Mouse (Mus musculus): ENCODE data around the gene Gm525. TPM values are rescaled to one million over a fixed set of nuclear protein-coding genes. Genes with fewer than 3 reads are reported as not detected.
"Not testable (repeated sequence)": the region's sequence is repeated elsewhere in the genome, so short reads cannot be mapped to it uniquely, and the experiment has no call there.

Gm525 gene
- polyA plus RNA-seq, 1 experiment from 2014 or later: 0.32 TPM

DNA sequence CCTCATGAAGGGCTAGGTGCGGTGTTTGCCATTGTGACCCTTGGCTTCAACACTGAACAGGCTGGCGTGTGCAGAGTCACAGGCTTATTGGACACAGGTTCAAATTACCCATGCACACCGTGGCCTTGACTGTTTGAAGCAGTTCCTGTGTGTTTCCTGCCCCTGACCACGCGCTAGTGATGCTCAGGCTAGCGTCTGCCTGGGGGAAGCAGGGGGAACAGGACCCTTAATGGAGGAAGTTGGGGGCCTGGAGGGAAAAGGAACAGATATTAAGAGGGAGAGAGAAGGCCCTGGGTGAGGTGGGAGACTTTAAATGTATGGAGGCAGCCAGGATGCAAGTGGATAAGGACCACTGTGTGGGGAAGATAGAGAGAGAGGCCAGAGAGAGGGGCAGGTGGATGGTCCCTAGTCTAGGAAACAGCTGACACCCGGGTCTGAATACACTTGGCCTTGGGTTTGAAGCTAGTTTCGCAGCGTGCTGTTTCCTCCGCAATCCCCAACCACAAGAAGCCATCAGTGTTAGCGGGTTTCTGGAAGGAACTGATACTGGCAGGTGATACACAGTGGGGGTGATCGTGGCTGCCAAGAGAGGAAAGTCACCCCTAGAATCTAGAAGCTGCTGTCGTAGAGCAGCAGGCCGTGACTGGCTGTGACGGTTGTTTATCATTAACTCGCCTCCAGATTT lies 5.5 kb downstream of the Gm525 start:
- H3K4me1 ChIP-seq: no peaks in the 10 kb centered on the region
- H3K9ac ChIP-seq: no peak overlapping the region
- 81% methylated on average over 16 of the region's 16 CpGs for WGBS
- H3K27ac ChIP-seq: no peak overlapping the region
- H3K4me2 ChIP-seq (replicated peaks): no peak overlapping the region
- H3K4me3 ChIP-seq: no peak overlapping the region
- no peak for ATAC-seq (ENCODE audit: insufficient number of reproducible peaks, insufficient read depth, low FRiP score, low TSS enrichment)
- H3K36me3 ChIP-seq: no peaks in the 10 kb centered on the region
- H3K9me3 ChIP-seq: no peaks in the 10 kb centered on the region
- H3K27me3 ChIP-seq: no peaks in the 10 kb centered on the region

DNA sequence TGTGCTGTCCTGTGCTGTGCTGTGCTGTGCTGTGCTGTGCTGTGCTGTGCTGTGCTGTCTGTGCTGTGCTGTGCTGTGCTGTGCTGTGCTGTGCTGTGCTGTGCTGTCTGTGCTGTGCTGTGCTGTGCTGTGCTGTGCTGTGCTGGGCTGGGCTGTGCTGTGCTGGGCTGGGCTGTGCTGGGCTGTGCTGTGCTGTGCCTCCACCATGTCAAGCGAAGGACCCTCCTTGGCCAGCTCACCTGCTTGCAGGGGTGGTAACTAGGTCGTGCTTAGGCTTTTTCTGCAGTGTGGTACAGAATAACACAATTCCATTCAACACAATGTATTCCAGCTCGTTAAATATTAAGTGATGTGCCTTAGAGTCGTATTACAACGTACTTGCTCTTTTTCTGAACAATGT lies 8.3 kb downstream of the Gm525 start:
- WGBS: 62% methylated on average over 5 of the region's 5 CpGs
- not testable (repeated sequence) for H3K9me3 ChIP-seq, H3K27me3 ChIP-seq

GRCm38 (mm10) chr11:89082691-89083090 lies 9.1 kb downstream of the Gm525 start:
- H3K4me3 ChIP-seq; H3K9ac ChIP-seq; H3K9me3 ChIP-seq; ATAC-seq (ENCODE audit: insufficient number of reproducible peaks, insufficient read depth, low FRiP score, low TSS enrichment); H3K27me3 ChIP-seq; H3K4me2 ChIP-seq (replicated peaks); H3K4me1 ChIP-seq; H3K36me3 ChIP-seq; H3K27ac ChIP-seq: not testable (repeated sequence)
- WGBS: 90% methylated on average over 3 of the region's 3 CpGs

More for the DNA sequence above, 8.3 kb downstream of the Gm525 start:
- not testable (repeated sequence) for ATAC-seq (ENCODE audit: insufficient number of reproducible peaks, insufficient read depth, low FRiP score, low TSS enrichment); H3K4me1 ChIP-seq; H3K4me3 ChIP-seq; H3K9ac ChIP-seq; H3K27ac ChIP-seq; H3K4me2 ChIP-seq (replicated peaks); H3K36me3 ChIP-seq

- no peak overlapping the region for H3K4me3 ChIP-seq
- no peaks in the 10 kb centered on the region for H3K9me3 ChIP-seq
- H3K36me3 ChIP-seq: no peaks in the 10 kb centered on the region
- H3K27ac ChIP-seq: no peak overlapping the region
- H3K9ac ChIP-seq: no peak overlapping the region
- ATAC-seq (ENCODE audit: insufficient number of reproducible peaks, insufficient read depth, low FRiP score, low TSS enrichment): no peak
- WGBS: 42% methylated on average over 7 of the region's 7 CpGs
- no peak overlapping the region for H3K4me2 ChIP-seq (replicated peaks)
- H3K27me3 ChIP-seq: no peaks in the 10 kb centered on the region
- H3K4me1 ChIP-seq: no peaks in the 10 kb centered on the region
These were observed 11.0 kb downstream of the Gm525 start for GRCm38 (mm10) chr11:89084601-89085000.

DNA sequence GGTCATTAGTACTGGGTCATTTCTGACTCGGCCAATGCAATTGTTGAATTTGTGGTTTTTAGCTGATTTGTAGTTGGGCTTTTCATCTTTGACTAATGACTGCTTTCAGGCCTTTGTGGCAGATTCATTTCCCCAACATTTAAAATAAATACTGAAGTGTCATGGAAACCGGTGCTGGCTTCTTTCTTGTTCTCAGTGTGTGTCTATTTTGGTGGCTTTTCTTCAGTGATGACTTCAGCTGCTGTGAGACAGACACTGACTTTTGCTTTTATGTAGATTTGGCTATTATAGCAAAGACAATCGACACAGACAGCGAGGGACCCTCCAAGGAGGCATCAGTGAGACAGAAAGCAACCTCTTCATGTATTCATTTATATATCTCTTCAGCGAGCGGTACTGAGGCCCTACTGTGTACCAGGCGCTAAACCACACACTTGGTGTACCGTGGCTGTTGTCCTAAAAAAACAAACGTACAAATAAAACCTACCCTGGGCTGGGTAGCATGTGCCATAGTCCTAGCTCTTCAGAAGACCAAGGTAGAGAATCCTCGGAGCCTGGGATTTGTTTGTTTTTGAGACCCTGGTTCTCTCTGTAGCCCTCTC lies 12.7 kb downstream of the Gm525 start:
- H3K4me1 ChIP-seq: no peaks in the 10 kb centered on the region
- H3K27ac ChIP-seq: no peak overlapping the region
- H3K27me3 ChIP-seq: no peaks in the 10 kb centered on the region
- ATAC-seq (ENCODE audit: insufficient number of reproducible peaks, insufficient read depth, low FRiP score, low TSS enrichment): no peak
- H3K4me2 ChIP-seq (replicated peaks): no peak overlapping the region
- no peak overlapping the region for H3K4me3 ChIP-seq
- 83% methylated on average over 10 of the region's 10 CpGs for WGBS
- H3K36me3 ChIP-seq: no peaks in the 10 kb centered on the region
- no peak overlapping the region for H3K9ac ChIP-seq
- H3K9me3 ChIP-seq: no peaks in the 10 kb centered on the region

DNA sequence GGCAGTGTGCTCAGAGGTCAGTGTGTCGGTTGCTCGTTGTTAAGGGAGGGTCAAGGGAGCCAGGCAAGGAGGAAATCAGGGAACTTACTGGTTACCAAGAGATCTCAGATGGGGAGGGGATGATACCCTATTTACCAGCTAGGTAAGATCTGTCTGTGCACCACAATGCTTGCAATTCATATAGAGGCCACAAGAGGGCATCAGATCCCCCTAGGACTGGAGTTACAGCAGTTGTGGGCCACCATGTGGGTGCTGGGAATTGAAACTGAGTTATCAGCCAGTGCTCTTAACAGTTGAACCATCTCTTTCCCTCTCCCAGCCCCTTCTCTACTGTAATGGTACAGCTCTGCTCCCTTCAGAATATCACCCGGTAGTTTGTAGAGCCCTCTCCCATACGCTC lies 15.1 kb downstream of the Gm525 start:
- no peaks in the 10 kb centered on the region for H3K4me1 ChIP-seq
- no peak overlapping the region for H3K4me2 ChIP-seq (replicated peaks)
- no peaks in the 10 kb centered on the region for H3K36me3 ChIP-seq
- no peaks in the 10 kb centered on the region for H3K9me3 ChIP-seq
- no peak overlapping the region for H3K27ac ChIP-seq
- no peak overlapping the region for H3K9ac ChIP-seq
- 92% methylated on average over 4 of the region's 4 CpGs for WGBS
- H3K27me3 ChIP-seq: no peaks in the 10 kb centered on the region
- ATAC-seq (ENCODE audit: insufficient number of reproducible peaks, insufficient read depth, low FRiP score, low TSS enrichment): no peak
- no peak overlapping the region for H3K4me3 ChIP-seq

DNA sequence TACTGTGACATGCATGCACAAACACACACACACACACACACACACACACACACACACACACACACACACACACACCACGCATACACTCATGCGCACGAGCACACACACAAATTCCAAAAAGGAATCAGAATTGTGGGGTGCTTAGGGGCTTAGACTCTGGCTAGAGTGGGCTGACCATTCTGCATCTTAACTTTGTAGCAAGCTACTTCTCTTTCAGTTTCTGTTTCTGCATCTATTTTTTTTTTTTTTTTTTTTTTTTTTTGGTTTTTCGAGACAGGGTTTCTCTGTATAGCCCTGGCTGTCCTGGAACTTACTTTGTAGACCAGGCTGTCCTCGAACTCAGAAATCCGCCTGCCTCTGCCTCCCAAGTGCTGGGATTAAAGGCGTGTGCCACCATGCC lies 16.7 kb downstream of the Gm525 start:
- not testable (repeated sequence) for ATAC-seq (ENCODE audit: insufficient number of reproducible peaks, insufficient read depth, low FRiP score, low TSS enrichment)

DNA sequence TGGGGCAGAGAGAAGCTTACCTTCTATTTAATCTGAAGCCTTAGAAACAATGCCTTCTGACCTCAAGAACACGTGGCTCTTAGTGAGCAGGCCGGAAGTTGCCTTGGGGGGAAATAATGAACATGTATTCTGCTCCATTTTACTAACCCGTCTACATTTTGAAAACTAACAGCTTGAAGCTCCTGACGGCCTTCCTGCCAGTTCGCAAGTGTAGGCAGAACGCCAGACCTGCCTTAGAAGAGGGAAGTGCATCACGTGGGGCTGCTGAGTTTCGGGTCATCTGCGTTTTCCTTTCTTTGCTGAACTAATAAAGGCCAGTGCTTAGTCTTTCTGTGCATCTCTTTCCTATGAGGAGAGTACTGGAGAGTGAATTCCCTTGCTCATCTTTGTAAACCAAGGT lies 19.1 kb downstream of the Gm525 start:
- Histone ChIP-seq H3K4me1 (no peaks in the 10 kb centered on the region), H3K27ac (no peak overlapping the region), H3K9me3 (no peaks in the 10 kb centered on the region), H3K27me3 (no peaks in the 10 kb centered on the region), H3K36me3 (no peaks in the 10 kb centered on the region), H3K4me3 (no peak overlapping the region), H3K4me2 (replicated peaks) (no peak overlapping the region), H3K9ac (no peak overlapping the region)
- 77% methylated on average over 9 of the region's 9 CpGs for WGBS
- ATAC-seq (ENCODE audit: insufficient number of reproducible peaks, insufficient read depth, low FRiP score, low TSS enrichment): no peak

More for the DNA sequence above, 16.7 kb downstream of the Gm525 start:
- not testable (repeated sequence) for H3K9me3 ChIP-seq; H3K4me1 ChIP-seq; H3K27ac ChIP-seq; H3K36me3 ChIP-seq; H3K4me2 ChIP-seq (replicated peaks); H3K9ac ChIP-seq; H3K4me3 ChIP-seq; H3K27me3 ChIP-seq
- WGBS: 92% methylated on average over 6 of the region's 7 CpGs

DNA sequence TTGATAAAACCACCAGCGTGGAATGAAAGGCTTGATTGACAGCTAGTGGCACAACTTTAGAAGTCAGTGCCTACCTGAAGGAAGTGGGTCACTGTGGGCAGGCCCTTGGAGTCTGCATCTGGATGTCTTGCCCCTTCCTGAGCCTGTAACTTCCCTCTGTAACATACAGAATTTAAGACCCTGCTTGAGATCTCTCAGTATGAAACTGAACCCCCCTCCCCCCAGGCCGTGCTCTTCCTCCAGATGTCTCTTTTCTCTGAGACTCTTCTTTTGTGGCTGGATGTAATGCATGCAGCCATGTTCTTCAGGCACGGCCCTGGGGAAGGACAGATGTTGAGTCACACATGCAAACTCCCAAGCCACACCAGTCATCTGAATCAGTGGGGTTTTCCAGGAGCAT lies 21.7 kb downstream of the Gm525 start:
- Histone ChIP-seq H3K9ac (no peak overlapping the region), H3K4me3 (no peak overlapping the region), H3K27me3 (no peaks in the 10 kb centered on the region), H3K36me3 (no peaks in the 10 kb centered on the region), H3K4me1 (0 out of 2 replicates have a peak, but pooled peaks cover under 1% of the 10 kb centered on the region), H3K4me2 (replicated peaks) (no peak overlapping the region), H3K9me3 (no peaks in the 10 kb centered on the region), H3K27ac (no peak overlapping the region)
- WGBS: 65% methylated on average over 3 of the region's 3 CpGs
- no peak for ATAC-seq (ENCODE audit: insufficient number of reproducible peaks, insufficient read depth, low FRiP score, low TSS enrichment)

DNA sequence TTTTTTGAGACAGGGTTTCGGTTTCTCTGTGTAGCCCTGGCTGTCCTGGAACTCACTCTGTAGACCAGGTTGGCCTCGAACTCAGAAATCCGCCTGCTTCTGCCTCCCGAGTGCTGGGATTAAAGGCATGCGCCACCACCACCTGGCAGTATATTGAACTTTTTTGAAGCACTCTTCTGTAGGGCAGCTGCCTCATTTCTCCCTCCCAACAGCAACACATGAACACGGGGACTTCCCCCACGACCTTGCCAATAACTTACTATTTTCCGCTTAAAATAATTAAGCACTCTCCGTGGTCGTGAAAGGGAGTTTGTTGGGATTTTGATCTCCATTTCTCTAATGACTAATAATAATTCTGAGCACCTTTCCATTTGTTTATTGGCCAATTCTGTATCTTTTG lies 23.7 kb downstream of the Gm525 start:
- not testable (repeated sequence) for H3K9me3 ChIP-seq; H3K36me3 ChIP-seq; H3K4me2 ChIP-seq (replicated peaks); H3K9ac ChIP-seq; H3K4me1 ChIP-seq; H3K27me3 ChIP-seq; H3K27ac ChIP-seq; ATAC-seq (ENCODE audit: insufficient number of reproducible peaks, insufficient read depth, low FRiP score, low TSS enrichment); H3K4me3 ChIP-seq
- WGBS: 88% methylated on average over 10 of the region's 10 CpGs

GRCm38 (mm10) chr11:89098083-89098835 lies 24.6 kb downstream of the Gm525 start:
- Histone ChIP-seq H3K4me2 (replicated peaks) (no peak overlapping the region), H3K27me3 (0 out of 2 replicates have a peak, but pooled peaks cover 4% of the 10 kb centered on the region), H3K9me3 (no peaks in the 10 kb centered on the region), H3K4me3 (no peak overlapping the region), H3K36me3 (no peaks in the 10 kb centered on the region), H3K9ac (no peak overlapping the region), H3K27ac (no peak overlapping the region), H3K4me1 (0 out of 2 replicates have a peak, but pooled peaks cover 2% of the 10 kb centered on the region)
- 78% methylated on average over 17 of the region's 17 CpGs for WGBS
- ATAC-seq (ENCODE audit: insufficient number of reproducible peaks, insufficient read depth, low FRiP score, low TSS enrichment): no peak

GRCm38 (mm10) chr11:89098930-89099329 lies 25.3 kb downstream of the Gm525 start:
- no peaks in the 10 kb centered on the region for H3K9me3 ChIP-seq
- no peak for ATAC-seq (ENCODE audit: insufficient number of reproducible peaks, insufficient read depth, low FRiP score, low TSS enrichment)
- 0 out of 2 replicates have a peak, but pooled peaks cover 2% of the 10 kb centered on the region for H3K4me1 ChIP-seq
- no peak overlapping the region for H3K27ac ChIP-seq
- H3K4me3 ChIP-seq: no peak overlapping the region
- H3K4me2 ChIP-seq (replicated peaks): no peak overlapping the region
- 0 out of 2 replicates have a peak, but pooled peaks cover 4% of the 10 kb centered on the region for H3K27me3 ChIP-seq
- no peaks in the 10 kb centered on the region for H3K36me3 ChIP-seq
- WGBS: 59% methylated on average over 6 of the region's 6 CpGs
- H3K9ac ChIP-seq: no peak overlapping the region

Data from embryonic facial prominence, embryonic 12.5 days (tissue).